Mouse (Mus musculus) heart, adult 2 months (tissue): ENCODE results near the gene Plxdc1.

Source experiments
- CTCF ChIP-seq: fragments of 200-600 bp; IDR thresholded peaks from 2 replicates; pipeline ENCODE4 v1.8.1; 2022; ENCODE audit warnings: antibody characterized with exemption, mild to moderate bottlenecking, moderate library complexity
- POLR2A ChIP-seq: fragments of 200-500 bp; IDR thresholded peaks from 2 replicates; pipeline ENCODE4 v1.6.1; 2011; ENCODE audit warnings: mild to moderate bottlenecking, low read depth, low read length, control low read depth; ENCODE audit not compliant: insufficient read depth

DNA sequence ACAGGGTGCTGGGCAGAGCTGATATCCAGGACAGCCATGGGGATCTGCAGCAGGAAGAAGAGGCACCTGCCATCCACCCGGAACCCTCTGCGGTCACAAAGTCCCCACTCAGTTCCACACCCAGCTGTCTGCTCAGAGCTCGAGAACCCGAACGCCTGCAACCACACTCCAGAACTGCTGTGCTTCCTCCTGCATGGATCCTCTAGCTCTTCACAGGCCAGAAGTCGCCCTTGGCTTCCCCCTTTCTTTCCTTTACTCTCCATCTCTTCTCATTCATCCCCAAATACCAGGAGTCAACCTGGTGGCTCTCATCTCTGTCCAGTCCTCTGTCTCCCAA is 32.3 kb downstream of the Plxdc1 start:
- TF ChIP-seq CTCF (no peak), POLR2A (no peak)
